Mouse (Mus musculus) NIH3T3 (cell line): ENCODE data around the gene Elp4.
A peak's percentile ranks its signal among the peaks of the same experiment; 100 is the strongest.

Experiments
- DNase-seq: peaks from one replicate; pipeline ENCODE4 v3.0.0-alpha.2; 2012; ENCODE audit warnings: low read depth

The Elp4 gene

GRCm38 (mm10) chr2:105715409-105716115, 188.8 kb downstream of the Elp4 start:
- DNase-seq, result no peak

- DNase-seq, result no peak
Observed at GRCm38 (mm10) chr2:105710511-105710910, 193.9 kb downstream of the Elp4 start.

- peak; percentile 25 for DNase-seq
Observed at GRCm38 (mm10) chr2:105709126-105709525, 195.2 kb downstream of the Elp4 start.

GRCm38 (mm10) chr2:105705320-105705719, 199.0 kb downstream of the Elp4 start:
- peak; percentile 12 for DNase-seq

- no peak for DNase-seq
Observed at GRCm38 (mm10) chr2:105702586-105702985, 201.8 kb downstream of the Elp4 start.

GRCm38 (mm10) chr2:105701781-105702180, 202.6 kb downstream of the Elp4 start:
- DNase-seq, result no peak

GRCm38 (mm10) chr2:105698631-105699030, 205.7 kb downstream of the Elp4 start:
- no peak for DNase-seq

GRCm38 (mm10) chr2:105697741-105698140, 206.6 kb downstream of the Elp4 start:
- no peak for DNase-seq

- DNase-seq, result no peak
Observed at GRCm38 (mm10) chr2:105691296-105691695, 213.1 kb downstream of the Elp4 start.

GRCm38 (mm10) chr2:105689771-105690639, 214.4 kb downstream of the Elp4 start:
- no peak for DNase-seq

GRCm38 (mm10) chr2:105689304-105689770, 215.0 kb downstream of the Elp4 start:
- DNase-seq, result no peak

- DNase-seq, result no peak
Observed at GRCm38 (mm10) chr2:105688436-105689303, 215.7 kb downstream of the Elp4 start.

GRCm38 (mm10) chr2:105688011-105688410, 216.4 kb downstream of the Elp4 start:
- DNase-seq, result no peak

GRCm38 (mm10) chr2:105687317-105687991, 216.9 kb downstream of the Elp4 start:
- no peak for DNase-seq

GRCm38 (mm10) chr2:105686363-105687316, 217.7 kb downstream of the Elp4 start:
- DNase-seq, result no peak

GRCm38 (mm10) chr2:105685651-105686050, 218.7 kb downstream of the Elp4 start:
- no peak for DNase-seq

- no peak for DNase-seq
Observed at GRCm38 (mm10) chr2:105684991-105685650, 219.2 kb downstream of the Elp4 start.

- DNase-seq, result no peak
Observed at GRCm38 (mm10) chr2:105683771-105684410, 220.5 kb downstream of the Elp4 start.

- DNase-seq, result no peak
Observed at GRCm38 (mm10) chr2:105682634-105683351, 221.6 kb downstream of the Elp4 start.
